Comparison of ENCODE assay signal across 13 mouse cellular contexts in genomic region chr2:103461210-103461609, GRCm38 (mm10). TPM values are rescaled to one million over a fixed set of nuclear protein-coding genes. Genes with fewer than 3 reads are reported as not detected.
DNase-seq lines count a peak whose midpoint lies in the region; ATAC-seq lines count a peak whose summit lies in the region.
"Had no signal": no experiment of that assay in that cellular context is flagged by ENCODE, and none has a peak within 500 bp of the region (broad histone marks: within the 10 kb centered on the region; RNA-seq: fewer than 3 reads in every experiment).

No protein-coding gene starts in this region.

- no peak overlapping the region; the same call in 1 of the 2 replicates for H3K4me2 ChIP-seq in embryonic facial prominence, embryonic 11.5 days (ENCODE audit: low read depth, low read length)
- no peak overlapping the region for H3K4me2 ChIP-seq in forebrain, embryonic 15.5 days (replicated peaks)
- H3K4me2 ChIP-seq in limb, embryonic 15.5 days, result no peak overlapping the region
- H3K4me2 ChIP-seq: liver, embryonic 13.5 days had no signal

- H3K9me3 ChIP-seq in embryonic facial prominence, embryonic 11.5 days (replicated peaks; ENCODE audit: control insufficient read depth, low read length), result no peaks in the 10 kb centered on the region
- H3K9me3 ChIP-seq in forebrain, embryonic 15.5 days, result no peaks in the 10 kb centered on the region
- H3K9me3 ChIP-seq in limb, embryonic 15.5 days, result no peaks in the 10 kb centered on the region
- H3K9me3 ChIP-seq: liver, embryonic 13.5 days had no signal

- H3K27me3 ChIP-seq in embryonic facial prominence, embryonic 11.5 days (ENCODE audit: control insufficient read depth, insufficient read depth, low read length), result no peaks in the 10 kb centered on the region
- no peaks in the 10 kb centered on the region for H3K27me3 ChIP-seq in forebrain, embryonic 15.5 days
- H3K27me3 ChIP-seq in limb, embryonic 15.5 days, result no peaks in the 10 kb centered on the region
- H3K27me3 ChIP-seq: liver, embryonic 13.5 days had no signal

- H3K36me3 ChIP-seq in embryonic facial prominence, embryonic 11.5 days (replicated peaks; ENCODE audit: control insufficient read depth, insufficient read depth, low read depth, low read length), result peaks cover 3% of the 10 kb centered on the region; the same call in 1 of the 2 replicates
- peaks cover 55% of the 10 kb centered on the region for H3K36me3 ChIP-seq in forebrain, embryonic 15.5 days
- H3K36me3 ChIP-seq in limb, embryonic 15.5 days, result peaks cover 56% of the 10 kb centered on the region

- H3K4me1 ChIP-seq in embryonic facial prominence, embryonic 11.5 days (ENCODE audit: control insufficient read depth, insufficient read depth, low read length), result peaks cover 3% of the 10 kb centered on the region
- H3K4me1 ChIP-seq in forebrain, embryonic 15.5 days, result 0 out of 2 replicates have a peak, but pooled peaks cover 3% of the 10 kb centered on the region
- peaks cover 11% of the 10 kb centered on the region for H3K4me1 ChIP-seq in limb, embryonic 15.5 days

- H3K4me3 ChIP-seq in embryonic facial prominence, embryonic 11.5 days (ENCODE audit: low read depth, low read length), result no peak overlapping the region
- no peak overlapping the region for H3K4me3 ChIP-seq in forebrain, embryonic 15.5 days
- H3K4me3 ChIP-seq in limb, embryonic 15.5 days, result no peak overlapping the region
- H3K4me3 ChIP-seq: liver, embryonic 13.5 days; myocyte had no signal

- WGBS in embryonic facial prominence, embryonic 11.5 days, result 49% methylated on average over 8 of the region's 8 CpGs
- 86% methylated on average over 8 of the region's 8 CpGs for WGBS in forebrain, embryonic 15.5 days
- WGBS in limb, embryonic 15.5 days, result 52% methylated on average over 8 of the region's 8 CpGs

- no peak overlapping the region for H3K9ac ChIP-seq in embryonic facial prominence, embryonic 11.5 days (replicated peaks; ENCODE audit: low read length)
- no peak overlapping the region for H3K9ac ChIP-seq in forebrain, embryonic 15.5 days (replicated peaks)
- no peak overlapping the region for H3K9ac ChIP-seq in limb, embryonic 15.5 days
- H3K9ac ChIP-seq: liver, embryonic 13.5 days had no signal

- peak overlapping the region; percentile 72 for H3K27ac ChIP-seq in embryonic facial prominence, embryonic 11.5 days (replicated peaks; ENCODE audit: low read depth, low read length)
- 0 out of 2 replicates have a peak overlapping the region, but pooled peaks have one; percentile 0 for H3K27ac ChIP-seq in forebrain, embryonic 15.5 days (replicated peaks)
- H3K27ac ChIP-seq in limb, embryonic 15.5 days, result peak overlapping the region; percentile 73
- H3K27ac ChIP-seq: liver, embryonic 13.5 days had no signal

- DNase-seq in kidney, adult 9 months, result peak; percentile 5
- DNase-seq in kidney, adult 11 months, result no peak
- no peak for DNase-seq in embryonic facial prominence, embryonic 11.5 days (ENCODE audit: low spot score)
- DNase-seq in retina, embryonic 14.5 days (ENCODE audit: low spot score), result no peak
- no peak for DNase-seq in frontal cortex, postnatal 36 days (ENCODE audit: low spot score in 2 of 2)
- no peak for DNase-seq in embryo, embryonic 10 days (ENCODE audit: low spot score)
- DNase-seq: cerebellum, postnatal 25 days; heart, postnatal 10 days; liver, embryonic 13.5 days; thymus, adult 18-20 months had no signal

- ATAC-seq in embryonic facial prominence, embryonic 11.5 days (replicated peaks; ENCODE audit: insufficient number of reproducible peaks, low FRiP score, low TSS enrichment, low read depth), result no peak
- no peak for ATAC-seq in forebrain, embryonic 15.5 days (replicated peaks)
- no peak for ATAC-seq in limb, embryonic 15.5 days (ENCODE audit: insufficient number of reproducible peaks, low FRiP score, low TSS enrichment, low read depth)

RNA-seq across cellular contexts. Expression of gene Cat, which starts 23.8 kb away (rescaled TPM):
- polyA plus RNA-seq in embryonic facial prominence, embryonic 11.5 days (2014; fragmentation: Nextera tagmentation; extraction: Ambion mirVana), result 116 and 127 TPM in 2 replicates
- 65.4 and 69.0 TPM in 2 replicates for polyA plus RNA-seq in forebrain, embryonic 15.5 days (2015; fragmentation: Nextera tagmentation; extraction: Ambion mirVana)
- 73.1 and 84.3 TPM in 2 replicates for polyA plus RNA-seq in limb, embryonic 15.5 days (2015; fragmentation: Nextera tagmentation; extraction: Ambion mirVana)

RNA-seq across cellular contexts. Expression of gene Elf5, which starts 49.7 kb away (rescaled TPM):
- 0.50 and 0.75 TPM in 2 replicates for polyA plus RNA-seq in embryonic facial prominence, embryonic 11.5 days (2014; fragmentation: Nextera tagmentation; extraction: Ambion mirVana)
- polyA plus RNA-seq in forebrain, embryonic 15.5 days (2015; fragmentation: Nextera tagmentation; extraction: Ambion mirVana), result not detected in 2 replicates
- 2.8 and 2.9 TPM in 2 replicates for polyA plus RNA-seq in limb, embryonic 15.5 days (2015; fragmentation: Nextera tagmentation; extraction: Ambion mirVana)
- polyA plus RNA-seq: myocyte had no signal

Comparison
In these comparisons a context has a peak if more than half of its experiments do, and no peak if none do; other contexts are left out.
1. H3K27ac ChIP-seq: peak in every context shown above with its lines; median percentile 73 in limb, embryonic 15.5 days; 72 in embryonic facial prominence, embryonic 11.5 days; 0 in forebrain, embryonic 15.5 days.